Mouse (Mus musculus) bone marrow macrophage, adult 2 months (primary cell): ENCODE data around the gene Olfr462.

Experiments used
- CTCF ChIP-seq: IDR thresholded peaks from 2 replicates; pipeline ENCODE4 v1.5.1; 2012; ENCODE audit warnings: low read depth, mild to moderate bottlenecking, low read length, moderate library complexity
- POLR2A ChIP-seq: IDR thresholded peaks from 2 replicates; pipeline ENCODE4 v1.6.1; 2012; ENCODE audit warnings: mild to moderate bottlenecking, low read depth, low read length, borderline replicate concordance

- TF ChIP-seq CTCF (no peak), POLR2A (no peak)
Measured at GRCm38 (mm10) chr11:87859273-87859672, 32.8 kb downstream of the Olfr462 start.
